Mouse (Mus musculus) brain, adult 10 weeks (tissue): Measurements from ENCODE around the gene Fcmr. TPM values are rescaled to one million over a fixed set of nuclear protein-coding genes. Genes with fewer than 3 reads are reported as not detected.

ENCODE experiments used
- polyA plus RNA-seq: library from polyadenylated mRNA; stranded (reverse); fragments of 350-450 nt; fragmentation: Illumina TruSeq; extraction: RNeasy Lipid Tissue Mini Kit (QIAGEN cat#74804); gene quantifications from one replicate; pipeline ENCODE4 v1.2.3, GENCODE M21; 2015; ENCODE audit warnings: low read depth, low replicate concordance

The Fcmr gene
- polyA plus RNA-seq, result not detected

GRCm38 (mm10) chr1:130865541-130866221 is at the start of gene Fcmr:
Gene Fcmr (plus strand): TSS chr1:130865669.

GRCm38 (mm10) chr1:130826448-130826847 is 39.0 kb upstream of the Fcmr start, which contains the start of gene Pigr:
Gene Pigr (plus strand): TSS chr1:130826684.

GRCm38 (mm10) chr1:130887354-130887753 is 21.9 kb downstream of the Fcmr start, which contains the start of gene Il24:
Gene Il24 (minus strand): TSS chr1:130887454.

GRCm38 (mm10) chr1:130911401-130912010 is 46.0 kb downstream of the Fcmr start, which contains the start of gene Il20:
Gene Il20 (minus strand): TSS chr1:130911451.

Other genes with a start within 250 kb of the Fcmr start
- gene Zp3r, start 236.0 kb upstream of the Fcmr start, polyA plus RNA-seq, result not detected
- gene C4bp, start 204.0 kb upstream of the Fcmr start, polyA plus RNA-seq, result 0.30 TPM
- gene Gm29427, start 149.9 kb upstream of the Fcmr start, polyA plus RNA-seq, result not detected
- 8.1 TPM for gene Yod1, start 148.3 kb upstream of the Fcmr start, polyA plus RNA-seq
- 29.6 TPM for gene Pfkfb2, start 136.4 kb upstream of the Fcmr start, polyA plus RNA-seq
- gene AA986860, start 133.7 kb upstream of the Fcmr start, polyA plus RNA-seq, result 1.8 TPM
- gene Fcamr, start 64.8 kb upstream of the Fcmr start, polyA plus RNA-seq, result not detected
- gene Pigr, start 39.0 kb upstream of the Fcmr start, polyA plus RNA-seq, result 0.15 TPM
- gene Il24, start 21.8 kb downstream of the Fcmr start, polyA plus RNA-seq, result not detected
- gene Il20, start 45.8 kb downstream of the Fcmr start, polyA plus RNA-seq, result not detected
- not detected for gene Il19, start 74.4 kb downstream of the Fcmr start, polyA plus RNA-seq
- not detected for gene Il10, start 154.2 kb downstream of the Fcmr start, polyA plus RNA-seq
- gene Mapkapk2, start 232.2 kb downstream of the Fcmr start, polyA plus RNA-seq, result 22.7 TPM